Mouse (Mus musculus) cortical plate, adult 2 months (tissue): ENCODE results near the gene Vill.

ENCODE experiments used
- CTCF ChIP-seq: fragments of 200-500 bp; IDR thresholded peaks from 2 replicates; pipeline ENCODE4 v1.5.1; 2011; ENCODE audit warnings: mild to moderate bottlenecking, control low read depth, low read length; ENCODE audit not compliant: insufficient read depth; ENCODE audit errors: extremely low read depth
- POLR2A ChIP-seq: fragments of 200-500 bp; IDR thresholded peaks from 2 replicates; pipeline ENCODE4 v1.6.1; 2011; ENCODE audit warnings: mild to moderate bottlenecking, low read length, control low read depth; ENCODE audit not compliant: insufficient read depth; ENCODE audit errors: extremely low read depth

DNA sequence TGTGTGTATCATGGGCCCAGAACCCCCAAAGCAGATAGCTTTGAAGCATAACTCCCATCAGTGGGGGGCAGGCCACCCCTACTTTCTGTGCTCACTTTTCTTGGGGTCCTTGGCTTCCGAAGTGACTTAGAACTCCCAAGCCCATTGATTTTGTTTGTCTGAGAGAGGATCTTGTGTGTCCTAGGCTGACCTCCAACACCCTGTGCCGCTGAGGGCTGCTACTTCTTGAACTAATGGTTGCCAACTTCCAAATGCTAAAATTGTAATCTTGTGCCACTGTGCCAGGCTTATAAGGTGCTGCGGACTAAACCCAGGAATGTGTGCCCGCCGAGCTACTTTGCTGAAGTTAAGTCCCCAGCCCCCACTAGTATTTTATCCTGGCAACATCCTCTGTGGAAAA is 37.9 kb downstream of the Vill start:
- TF ChIP-seq POLR2A (no peak), CTCF (no peak)
